Mouse (Mus musculus): ENCODE measurements around the gene Ube2l3. TPM values are rescaled to one million over a fixed set of nuclear protein-coding genes. Genes with fewer than 3 reads are reported as not detected.

The Ube2l3 gene
- total RNA-seq, 1 experiment from 2014 or later: 163 TPM

DNA sequence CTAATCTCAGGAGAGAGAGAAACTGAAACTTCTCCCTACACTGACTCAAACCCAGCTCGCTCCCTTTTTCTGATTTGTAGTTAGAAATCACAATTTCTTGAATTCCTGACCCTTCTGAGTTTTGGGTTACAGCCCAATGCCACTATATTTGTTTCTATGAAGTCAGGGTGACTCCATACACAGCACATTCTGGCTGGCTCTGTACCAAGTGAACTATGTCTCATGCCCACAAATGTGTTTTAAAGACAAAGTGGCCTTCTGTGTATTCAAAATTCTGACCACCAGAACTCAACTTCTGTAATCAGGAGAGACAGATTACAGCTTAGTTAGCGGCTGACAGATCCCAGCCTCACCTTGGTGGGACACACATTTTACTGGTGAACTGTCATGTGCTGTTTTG is 48.1 kb downstream of the Ube2l3 start:
- no peak for ATAC-seq (replicated peaks; ENCODE audit: low read depth, poor library complexity, severe bottlenecking)

GRCm38 (mm10) chr16:17151874-17152273 is 50.6 kb downstream of the Ube2l3 start:
- ATAC-seq (replicated peaks; ENCODE audit: low read depth, poor library complexity, severe bottlenecking): no peak

DNA sequence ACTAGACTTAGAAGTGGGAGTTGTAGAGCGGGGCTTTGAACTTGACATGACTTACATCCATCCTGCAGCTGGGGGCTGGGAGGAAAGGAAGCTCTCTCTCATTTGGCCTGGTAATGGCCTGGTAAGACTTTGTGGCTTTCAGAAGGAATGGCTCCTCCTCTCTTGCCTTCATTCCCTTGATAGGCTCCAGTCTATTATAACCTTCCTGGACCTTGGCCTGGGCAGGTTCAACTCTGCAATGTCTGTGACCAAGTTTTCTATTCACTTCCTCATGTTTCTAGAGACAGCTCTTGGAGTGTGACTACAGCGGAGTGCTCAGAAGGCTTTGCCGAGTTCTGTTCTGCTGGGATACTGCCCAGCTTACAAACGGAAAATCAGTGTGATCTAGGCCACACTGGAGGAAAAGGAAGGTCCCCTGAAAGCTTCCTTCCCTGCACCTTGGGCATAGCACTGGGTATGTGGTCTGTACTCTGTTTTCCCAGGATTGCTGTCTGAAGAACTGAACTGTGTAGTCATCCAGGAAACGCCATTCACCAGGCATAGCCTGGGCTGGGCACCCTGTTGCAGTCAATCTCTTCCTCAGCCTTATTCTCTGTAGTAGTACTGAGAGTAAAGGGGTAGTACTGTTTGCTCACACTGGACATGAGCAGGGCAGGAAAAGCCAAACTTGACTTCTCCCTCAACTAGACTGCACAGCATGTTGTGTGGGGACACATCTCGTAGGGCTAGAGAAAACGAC is 51.8 kb downstream of the Ube2l3 start:
- ATAC-seq (replicated peaks; ENCODE audit: low read depth, poor library complexity, severe bottlenecking): no peak

DNA sequence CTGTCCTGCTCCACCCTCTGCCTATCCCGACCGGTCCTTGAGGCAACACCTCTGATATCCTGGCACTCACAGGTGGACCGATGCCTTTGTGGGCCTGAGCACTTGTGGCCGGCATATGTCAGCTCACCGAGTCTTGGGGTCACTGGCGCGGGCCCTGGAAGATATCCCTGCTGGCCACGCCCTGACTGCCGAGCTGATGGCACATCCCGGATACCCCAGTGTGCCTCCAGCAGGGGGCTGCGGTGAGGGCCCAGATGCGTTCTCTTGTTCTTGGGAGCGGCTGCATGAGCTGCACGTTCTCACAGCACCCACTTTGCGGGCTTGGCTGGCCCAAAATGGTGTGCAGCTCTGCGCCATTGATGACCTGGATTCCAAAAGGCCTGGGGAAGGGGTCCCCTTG is 54.4 kb downstream of the Ube2l3 start:
- peak; percentile 31; the same call in 1 of the 2 replicates for ATAC-seq (replicated peaks; ENCODE audit: low read depth, poor library complexity, severe bottlenecking)

- ATAC-seq (replicated peaks; ENCODE audit: low read depth, poor library complexity, severe bottlenecking): 0 out of 2 replicates have a peak, but pooled peaks have one; percentile 10
Measured at GRCm38 (mm10) chr16:17147391-17147929, 55.0 kb downstream of the Ube2l3 start.

GRCm38 (mm10) chr16:17146772-17147235 is 55.6 kb downstream of the Ube2l3 start, which contains the start of gene Ccdc116:
Gene Ccdc116, minus strand, starts transcription at chr16:17147229.
- peak; percentile 91 for ATAC-seq (replicated peaks; ENCODE audit: low read depth, poor library complexity, severe bottlenecking)

GRCm38 (mm10) chr16:17144339-17144738 is 58.1 kb downstream of the Ube2l3 start, which contains the start of gene Ydjc:
Gene Ydjc, plus strand, starts transcription at chr16:17144621.
- ATAC-seq (replicated peaks; ENCODE audit: low read depth, poor library complexity, severe bottlenecking): peak; percentile 52

DNA sequence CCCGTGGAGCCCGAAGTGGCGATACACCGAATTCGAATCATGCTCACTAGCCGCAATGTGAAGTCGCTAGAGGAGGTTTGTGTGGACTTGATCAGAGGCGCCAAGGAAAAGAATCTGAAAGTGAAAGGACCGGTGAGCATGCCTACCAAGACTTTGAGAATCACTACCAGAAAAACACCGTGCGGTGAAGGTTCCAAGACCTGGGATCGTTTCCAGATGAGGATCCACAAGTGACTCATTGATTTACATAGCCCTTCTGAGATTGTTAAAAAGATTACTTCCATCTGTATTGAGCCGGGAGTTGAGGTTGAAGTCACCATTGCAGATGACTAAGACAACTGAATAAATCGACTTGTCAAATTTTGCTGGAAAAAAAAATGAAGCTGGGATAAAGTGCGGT is 65.1 kb downstream of the Ube2l3 start:
- no peak for ATAC-seq (replicated peaks; ENCODE audit: low read depth, poor library complexity, severe bottlenecking)

- no peak for ATAC-seq (replicated peaks; ENCODE audit: low read depth, poor library complexity, severe bottlenecking)
Measured at GRCm38 (mm10) chr16:17132906-17133200, 69.6 kb downstream of the Ube2l3 start.

DNA sequence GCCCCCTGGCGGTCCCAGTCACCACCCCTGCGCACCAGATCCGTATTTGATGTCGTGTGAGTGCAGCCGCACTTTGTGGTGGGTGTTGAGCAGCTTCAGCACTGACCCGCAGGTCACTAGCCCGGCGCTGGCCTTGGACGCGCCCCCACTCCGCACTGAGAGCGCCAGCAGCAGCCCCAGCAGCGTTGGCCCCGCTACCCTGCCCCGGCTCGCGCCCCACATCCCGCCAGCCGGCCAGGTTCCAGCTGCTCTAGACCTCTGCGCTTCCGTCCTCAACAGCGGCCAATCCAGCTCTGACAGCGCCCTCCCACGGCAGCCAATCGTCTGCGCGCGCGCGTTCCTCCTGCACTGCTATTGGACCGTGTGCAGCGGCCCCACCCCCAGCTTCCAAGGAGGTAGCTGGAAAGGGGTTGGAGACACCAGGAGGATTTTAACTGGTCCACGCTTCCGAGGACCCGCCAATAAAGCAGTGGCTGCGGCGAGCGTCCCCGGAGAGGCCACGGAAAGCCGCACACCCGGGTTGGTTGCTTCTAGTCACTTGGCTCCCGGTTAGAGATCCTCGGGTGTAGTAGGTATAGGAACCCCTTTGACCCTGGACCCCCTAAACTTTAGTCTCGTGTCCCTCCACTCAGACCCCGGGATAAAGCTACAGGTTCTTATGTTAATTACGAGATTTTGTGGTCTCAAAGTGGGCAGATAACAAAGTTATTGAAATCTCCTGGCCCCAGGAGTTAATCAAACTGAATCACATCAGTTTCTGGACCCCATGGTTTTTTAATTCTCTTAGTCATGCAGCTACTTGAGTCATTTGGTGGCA is 70.2 kb downstream of the Ube2l3 start, which contains the start of gene Sdf2l1:
TSS of gene Sdf2l1 (minus strand) at position 295 of the 817 bp plus-strand sequence.
- ATAC-seq (replicated peaks; ENCODE audit: low read depth, poor library complexity, severe bottlenecking): peak; percentile 97

DNA sequence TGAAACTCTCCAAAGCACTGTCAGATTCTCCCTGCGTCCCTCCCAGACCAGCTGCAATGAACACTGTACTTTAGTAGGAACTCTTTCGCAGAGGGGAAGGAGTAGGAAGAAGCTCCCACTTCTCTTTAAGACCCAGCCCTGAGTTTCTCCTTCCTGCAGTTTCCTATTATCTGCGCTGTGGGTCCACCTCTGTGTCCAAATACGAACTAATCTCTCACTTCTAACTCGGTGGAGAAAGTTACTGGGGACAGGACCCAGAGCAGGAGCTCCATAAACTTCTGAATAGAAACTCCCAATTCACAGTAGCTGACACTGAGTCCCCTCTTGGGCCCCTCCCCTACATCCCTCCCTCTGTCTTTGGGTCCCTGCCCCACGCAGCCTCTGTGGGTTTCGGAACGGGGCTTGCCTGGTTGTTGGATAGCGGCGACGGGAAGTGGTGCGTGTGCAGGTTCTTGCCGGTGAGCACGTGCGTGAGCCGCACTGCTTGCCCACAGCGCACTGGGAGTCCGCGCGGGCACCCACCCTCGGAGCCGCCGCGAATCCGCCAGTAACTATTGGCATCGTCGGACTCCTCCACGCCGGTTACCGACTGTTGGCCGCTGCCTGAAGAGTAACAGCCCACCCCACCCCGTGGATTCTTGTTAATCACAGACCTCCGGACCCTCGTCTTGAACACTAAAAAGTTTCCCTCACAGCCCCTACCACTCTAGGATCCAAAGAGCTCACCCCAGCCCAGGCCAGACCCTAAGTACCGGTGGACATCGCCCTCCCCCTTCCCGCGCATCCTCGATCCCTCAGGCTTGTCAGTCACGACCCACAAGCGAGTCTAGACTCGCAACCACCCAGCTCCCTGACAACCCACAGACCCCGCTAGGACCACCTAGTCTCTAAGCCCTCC is 71.0 kb downstream of the Ube2l3 start:
- peak; percentile 27 for ATAC-seq (replicated peaks; ENCODE audit: low read depth, poor library complexity, severe bottlenecking)

GRCm38 (mm10) chr16:17127292-17127691 is 75.2 kb downstream of the Ube2l3 start:
- ATAC-seq (replicated peaks; ENCODE audit: low read depth, poor library complexity, severe bottlenecking): peak; percentile 30; the same call in 1 of the 2 replicates

DNA sequence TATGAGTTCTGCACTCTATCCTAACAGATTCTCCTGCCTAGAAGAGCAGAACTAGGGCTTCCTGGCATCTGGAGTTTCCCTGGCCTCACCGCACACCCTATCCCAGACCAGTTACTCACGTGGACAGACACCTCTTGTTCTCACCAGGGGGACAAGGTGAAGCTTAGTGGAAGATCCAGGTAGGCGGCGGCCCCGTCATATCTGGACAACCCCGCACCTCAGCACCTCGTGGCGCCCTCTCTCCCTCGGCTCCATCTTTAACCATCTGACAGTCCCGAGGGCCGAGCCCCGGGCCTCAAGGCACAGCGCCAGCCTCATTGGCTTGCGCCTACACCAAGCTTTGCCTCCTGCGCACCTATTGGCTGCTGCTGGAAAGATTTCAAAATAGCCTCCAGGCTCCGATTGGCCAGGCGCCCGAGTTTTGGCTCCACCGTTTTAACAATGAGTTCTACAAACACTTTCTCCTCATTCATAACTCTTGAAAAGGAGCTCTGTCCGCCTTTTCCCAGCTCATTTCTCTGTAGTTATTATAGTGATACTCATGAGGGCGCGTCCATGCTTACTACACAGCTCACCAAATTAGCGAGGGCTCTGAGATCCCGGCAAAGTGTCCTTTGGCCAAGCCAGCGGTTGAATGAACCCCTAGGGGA is 77.5 kb downstream of the Ube2l3 start, which contains the start of gene 2610318N02Rik:
TSS of gene 2610318N02Rik (minus strand) at position 297 of the 650 bp plus-strand sequence.
- peak; percentile 97 for ATAC-seq (replicated peaks; ENCODE audit: low read depth, poor library complexity, severe bottlenecking)

GRCm38 (mm10) chr16:17124119-17124870 is 78.2 kb downstream of the Ube2l3 start:
- ATAC-seq (replicated peaks; ENCODE audit: low read depth, poor library complexity, severe bottlenecking): no peak; the same call in 1 of the 2 replicates

DNA sequence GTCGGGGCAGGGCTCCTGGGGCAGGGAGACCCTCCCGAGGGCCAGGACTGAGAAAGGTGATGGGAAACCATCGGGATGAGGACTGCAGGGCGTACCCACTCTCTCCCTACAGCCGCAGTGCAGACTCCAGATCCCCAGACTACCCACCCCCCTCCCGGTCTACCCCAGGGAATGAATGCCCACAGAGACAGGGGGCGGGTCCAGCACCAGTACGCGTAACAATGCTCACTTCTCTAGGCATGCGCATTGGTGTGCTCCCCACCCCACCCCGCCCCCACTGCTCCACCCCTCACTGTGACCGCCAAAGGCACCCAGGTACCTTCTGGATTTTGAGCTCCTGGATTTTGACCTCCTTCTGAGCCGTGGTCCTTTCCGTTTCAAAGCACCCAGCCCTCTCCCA is 80.9 kb downstream of the Ube2l3 start:
- no peak for ATAC-seq (replicated peaks; ENCODE audit: low read depth, poor library complexity, severe bottlenecking)

DNA sequence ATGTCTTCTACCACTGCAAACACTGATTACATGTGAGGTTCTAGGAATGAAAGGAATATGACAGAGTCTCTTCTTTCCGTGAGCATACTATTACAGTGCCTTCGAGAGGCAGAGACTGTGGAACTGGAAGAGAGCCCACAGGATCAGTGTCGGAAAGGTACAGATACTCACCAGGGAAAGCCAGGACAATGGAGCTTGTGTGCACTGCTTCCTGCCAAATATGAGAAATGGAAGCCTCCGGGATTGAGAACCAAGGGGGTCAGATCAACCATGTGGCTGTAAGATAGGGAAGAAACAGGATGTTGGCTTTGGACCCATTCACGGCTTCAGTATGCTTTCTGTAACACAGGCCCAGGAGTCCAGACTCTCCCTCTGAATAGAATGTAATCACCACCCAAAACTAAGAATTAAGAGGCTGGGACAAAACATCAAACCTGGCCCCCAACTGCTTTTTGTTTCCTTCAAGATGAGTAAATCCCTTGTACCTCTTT is 85.1 kb downstream of the Ube2l3 start:
- no peak for ATAC-seq (replicated peaks; ENCODE audit: low read depth, poor library complexity, severe bottlenecking)

GRCm38 (mm10) chr16:17110771-17111743 is 91.4 kb downstream of the Ube2l3 start, which contains the start of gene Ppil2:
Gene Ppil2, minus strand, starts transcription at chr16:17111257.
- peak; percentile 86 for ATAC-seq (replicated peaks; ENCODE audit: low read depth, poor library complexity, severe bottlenecking)

Data from common myeloid progenitor, adult 5-6 weeks (primary cell).